Mouse (Mus musculus) liver, embryonic 14.5 days (tissue): ENCODE measurements around the gene Rcor3. TPM values are rescaled to one million over a fixed set of nuclear protein-coding genes. Genes with fewer than 3 reads are reported as not detected.
A peak's percentile ranks its signal among the peaks of the same experiment; 100 is the strongest.

ENCODE experiments used
- ATAC-seq: fragments of 200-750 bp; cut with Nextera tagmentation; 2 replicates; pipeline ENCODE4 v1.8.0; 2017; ENCODE audit warnings: moderate number of reproducible peaks, mild to moderate bottlenecking, moderate library complexity; ENCODE audit not compliant: insufficient read depth
- DNase-seq, 3 experiments: peaks; one replicate each; pipeline ENCODE4 v3.0.0-alpha.2; 2012 to 2013; ENCODE audit warnings: low read depth in 3 of 3, low spot score in 3 of 3
- H3K27ac ChIP-seq: fragments of 300-500 bp; sonication (generic); 2 replicates; pipeline ENCODE4 v1.5.1; 2014; ENCODE audit warnings: moderate library complexity, mild to moderate bottlenecking, control low read depth, inconsistent platforms
- H3K27me3 ChIP-seq: fragments of 300-500 bp; sonication (generic); 2 replicates; pipeline ENCODE4 v1.6.1; 2014; ENCODE audit warnings: mild to moderate bottlenecking, low read length, moderate library complexity; ENCODE audit not compliant: control insufficient read depth, insufficient read depth
- H3K36me3 ChIP-seq: fragments of 300-500 bp; sonication (generic); replicated peaks from 2 replicates; pipeline ENCODE4 v1.6.1; 2014; ENCODE audit warnings: low read depth; ENCODE audit not compliant: control insufficient read depth, insufficient read depth
- H3K4me1 ChIP-seq, 2 experiments: fragments of 200-500 bp in 1 of 2; fragments of 300-500 bp in 1 of 2; sonication (generic) in 1 of 2; replicated peaks; 2 replicates each; pipeline ENCODE4 v1.6.1; 2012 to 2014; ENCODE audit warnings: antibody characterized with exemption in 1 of 2, inconsistent platforms in 1 of 2, low read length in 1 of 2; ENCODE audit not compliant: control insufficient read depth in 2 of 2, insufficient read depth in 2 of 2
- H3K4me2 ChIP-seq: fragments of 300-500 bp; sonication (generic); 2 replicates; pipeline ENCODE4 v1.6.1; 2014; ENCODE audit warnings: low read depth, mild to moderate bottlenecking, control low read depth, moderate library complexity
- H3K4me3 ChIP-seq, 2 experiments: fragments of 200-500 bp in 1 of 2; fragments of 300-500 bp in 1 of 2; sonication (generic) in 1 of 2; 2 replicates each; pipeline ENCODE4 v1.5.1; 2012 to 2014; ENCODE audit warnings: low read depth in 2 of 2, low read length in 2 of 2, mild to moderate bottlenecking in 2 of 2, control low read depth in 1 of 2, inconsistent platforms in 1 of 2, moderate library complexity in 1 of 2; ENCODE audit not compliant: insufficient read depth in 1 of 2
- H3K9ac ChIP-seq: fragments of 300-500 bp; sonication (generic); replicated peaks from 2 replicates; pipeline ENCODE4 v1.6.1; 2014; ENCODE audit warnings: mild to moderate bottlenecking, control low read depth, moderate library complexity
- H3K9me3 ChIP-seq: fragments of 300-500 bp; sonication (generic); 2 replicates; pipeline ENCODE4 v1.6.1; 2016; ENCODE audit warnings: low read length, mixed read lengths; ENCODE audit not compliant: control insufficient read depth
- CTCF ChIP-seq: IDR thresholded peaks from 2 replicates; pipeline ENCODE4 v1.5.1; 2016; ENCODE audit warnings: antibody characterized with exemption, low read depth, control low read depth
- EP300 ChIP-seq: IDR thresholded peaks from 2 replicates; pipeline ENCODE4 v1.6.1; 2016; ENCODE audit warnings: antibody characterized with exemption, low read depth
- WGBS: fragments of 180-500 bp; shearing (Covaris S2); extraction: QIAGEN DNeasy Blood & Tissue Kit; methylation state at CpG from one replicate; pipeline ENCODE4 v1.1.7; 2014; ENCODE audit not compliant: insufficient replicate concordance; 5-methylcytosine and 5-hydroxymethylcytosine counted together
- polyA plus RNA-seq, 2 experiments: library from polyadenylated mRNA; depleted of rRNA in 1 of 2; stranded (reverse) in 1 of 2; unstranded in 1 of 2; fragments of >200 nt; fragmentation: Nextera tagmentation in 1 of 2; extraction: Ambion mirVana in 1 of 2; gene quantifications; 2 replicates each; pipeline versions ENCODE4 v1.2.1 to v1.2.3; 2012 to 2014

Gene Rcor3
- polyA plus RNA-seq, 2 experiments = 6.9 to 9.1 TPM

GRCm38 (mm10) chr1:192140313-192140712 lies 2.5 kb upstream of the Rcor3 start:
- Histone ChIP-seq H3K9me3 (no peaks in the 10 kb centered on the region), H3K4me2 (no peak overlapping the region), H3K27ac (no peak overlapping the region), H3K27me3 (no peaks in the 10 kb centered on the region), H3K4me1 (peaks cover 10 to 11% of the 10 kb centered on the region in 2 experiments), H3K36me3 (no peaks in the 10 kb centered on the region), H3K4me3 (no peak overlapping the region), H3K9ac (no peak overlapping the region)
- 85% methylated on average over 2 of the region's 2 CpGs for WGBS
- TF ChIP-seq EP300 (no peak), CTCF (no peak)
- no peak for ATAC-seq
- DNase-seq = no peak

DNA sequence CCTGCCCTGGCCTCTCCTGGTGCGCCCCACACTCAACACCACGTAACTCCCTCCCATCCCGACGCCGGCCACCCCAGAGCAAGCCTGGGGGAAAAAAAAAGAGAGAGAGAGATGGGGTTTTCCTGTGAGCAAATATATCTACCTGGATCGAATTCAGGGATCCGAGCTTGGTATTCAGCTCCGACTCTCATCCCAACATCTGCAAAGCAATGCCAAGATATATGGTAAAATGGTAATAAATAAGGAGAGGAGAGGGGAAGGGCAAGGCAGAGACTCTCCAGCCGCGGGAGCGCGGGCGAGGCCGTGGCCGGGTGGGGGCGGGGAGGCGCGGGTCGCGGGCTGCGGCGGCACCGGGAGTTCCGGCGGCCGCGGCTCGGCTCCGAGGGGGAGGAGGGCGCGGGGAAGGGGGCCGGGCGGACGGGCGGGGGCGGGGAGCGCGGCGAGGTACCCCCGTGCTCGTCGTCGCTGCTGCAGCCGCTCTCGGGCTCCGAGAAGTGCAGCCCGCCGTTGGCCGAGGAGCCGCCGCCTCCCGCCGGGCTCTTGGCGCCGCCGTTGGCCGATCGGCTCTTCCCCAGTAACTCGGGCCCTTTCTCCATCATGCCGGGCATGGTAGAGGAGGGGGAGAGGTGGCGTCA lies 454 bp downstream of the Rcor3 start:
- ATAC-seq (peak; percentile 47), DNase-seq (peak in 1 of 3 experiments; percentile 31)
- WGBS = under 1% methylated on average over 40 of the region's 61 CpGs
- Histone ChIP-seq H3K4me2 (peak overlapping the region; percentile 92), H3K27ac (peak overlapping the region; percentile 69), H3K27me3 (no peaks in the 10 kb centered on the region), H3K36me3 (no peaks in the 10 kb centered on the region), H3K4me3 (peak overlapping the region; percentile 77 to 98), H3K9ac (peak overlapping the region; percentile 90), H3K9me3 (no peaks in the 10 kb centered on the region), H3K4me1 (peaks cover 10 to 13% of the 10 kb centered on the region in 2 experiments)
- peak; percentile 19; the same call in 1 of the 2 replicates for TF ChIP-seq CTCF
- TF ChIP-seq EP300 = no peak

DNA sequence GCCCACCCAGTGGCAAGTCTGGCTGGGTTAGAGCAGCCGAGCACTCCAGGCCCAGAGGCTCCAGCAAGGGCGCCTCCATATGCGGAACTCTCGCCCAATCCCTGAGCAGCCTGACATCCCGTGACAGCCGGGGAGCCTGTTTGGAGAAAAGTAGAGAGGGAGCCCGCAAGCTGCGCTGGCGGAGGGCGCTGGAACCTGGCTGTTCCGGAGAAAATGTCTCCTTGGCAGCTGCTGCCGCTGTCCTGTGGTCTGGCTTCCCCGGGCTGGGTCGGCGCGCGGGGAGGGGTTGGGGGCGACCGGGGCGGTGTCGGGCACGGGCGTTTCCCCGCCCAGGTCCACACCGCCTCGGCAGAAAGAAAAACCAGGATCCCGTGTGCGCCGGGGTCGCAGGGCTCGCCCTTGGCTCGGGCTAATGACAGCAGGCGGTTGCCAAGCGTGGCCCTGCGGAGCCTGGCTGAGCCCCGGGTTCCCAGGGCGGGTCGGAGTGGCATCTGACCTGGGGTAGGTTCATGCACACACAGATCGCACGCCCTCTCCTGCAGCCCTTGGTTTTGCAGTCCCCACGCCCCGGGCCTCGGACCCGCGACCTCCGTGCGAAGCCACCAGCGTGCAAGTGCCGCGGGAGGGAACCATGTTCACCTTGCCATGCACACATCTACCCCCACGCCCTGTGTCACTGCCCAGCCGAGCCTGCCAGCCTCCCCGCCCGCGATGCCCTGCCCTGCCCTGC lies 1.1 kb downstream of the Rcor3 start:
- no peak for TF ChIP-seq EP300
- TF ChIP-seq CTCF = 0 out of 2 replicates have a peak, but pooled peaks have one; percentile 13
- H3K4me1 ChIP-seq = peaks cover 10 to 13% of the 10 kb centered on the region in 2 experiments
- ATAC-seq (peak; percentile 61), DNase-seq (peak; percentile 50 to 70 (median 63))
- peak overlapping the region; percentile 69 for H3K27ac ChIP-seq
- no peaks in the 10 kb centered on the region for H3K36me3 ChIP-seq
- no peaks in the 10 kb centered on the region for H3K27me3 ChIP-seq
- H3K9ac ChIP-seq = peak overlapping the region; percentile 90
- peak overlapping the region; percentile 77 to 98 for H3K4me3 ChIP-seq
- under 1% methylated on average over 55 of the region's 55 CpGs for WGBS
- no peaks in the 10 kb centered on the region for H3K9me3 ChIP-seq
- peak overlapping the region; percentile 92 for H3K4me2 ChIP-seq

DNA sequence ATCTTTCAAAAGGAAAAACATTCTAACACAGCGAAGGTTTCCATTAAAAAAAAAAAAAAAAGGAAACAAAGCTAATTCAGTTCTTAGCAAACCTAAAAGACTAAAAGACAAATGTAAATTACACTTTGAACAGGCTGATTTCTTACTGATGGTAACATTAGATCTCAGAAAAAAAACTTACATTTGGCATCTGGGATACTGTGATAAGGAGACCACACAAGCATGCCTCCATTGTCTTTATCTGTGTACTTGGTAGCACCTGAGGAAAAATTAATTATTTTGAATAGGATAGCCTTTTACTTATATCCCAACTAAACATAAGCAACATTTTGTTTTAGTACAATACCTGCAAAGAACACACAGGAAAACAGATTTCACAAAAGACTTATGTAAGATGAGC lies 7.7 kb downstream of the Rcor3 start:
- H3K27me3 ChIP-seq = no peaks in the 10 kb centered on the region
- H3K36me3 ChIP-seq = peaks cover 7% of the 10 kb centered on the region
- H3K4me2 ChIP-seq = no peak overlapping the region
- H3K9ac ChIP-seq = no peak overlapping the region
- 62% methylated on average over 1 of the region's 1 CpGs for WGBS
- DNase-seq = no peak
- H3K4me3 ChIP-seq = no peak overlapping the region
- TF ChIP-seq EP300 = peak; percentile 51
- TF ChIP-seq CTCF = no peak
- no peaks in the 10 kb centered on the region for H3K9me3 ChIP-seq
- ATAC-seq = peak; percentile 52; the same call in 1 of the 2 replicates
- peaks cover 11% of the 10 kb centered on the region in 2 experiments for H3K4me1 ChIP-seq
- no peak overlapping the region for H3K27ac ChIP-seq

DNA sequence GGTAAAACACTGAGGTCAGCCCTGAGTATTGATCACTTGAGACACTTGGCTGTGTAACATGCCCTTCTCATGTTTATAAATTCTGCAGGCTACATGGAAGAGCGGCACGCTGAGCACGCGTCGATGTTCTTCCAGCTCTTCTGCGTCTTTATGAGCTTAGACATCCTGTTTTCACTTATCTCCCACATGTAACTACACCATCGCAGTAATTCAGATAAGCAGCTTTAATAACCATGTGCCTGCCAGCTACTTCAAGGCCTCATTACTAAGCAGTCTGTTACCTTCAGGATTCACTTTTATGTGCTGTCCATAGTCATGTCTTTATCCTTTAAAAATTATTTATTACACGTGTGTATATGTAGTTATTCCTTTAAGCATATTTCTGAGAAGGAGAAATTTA lies 9.5 kb downstream of the Rcor3 start:
- Histone ChIP-seq H3K9me3 (no peaks in the 10 kb centered on the region), H3K4me1 (peaks cover 10 to 11% of the 10 kb centered on the region in 2 experiments), H3K36me3 (peaks cover 12% of the 10 kb centered on the region), H3K4me2 (no peak overlapping the region), H3K27me3 (no peaks in the 10 kb centered on the region), H3K27ac (no peak overlapping the region), H3K4me3 (no peak overlapping the region), H3K9ac (no peak overlapping the region)
- ATAC-seq (peak; percentile 55; the same call in 1 of the 2 replicates), DNase-seq (no peak)
- WGBS = 59% methylated on average over 8 of the region's 8 CpGs
- TF ChIP-seq EP300 (no peak; the same call in 1 of the 2 replicates), CTCF (no peak)
